Mouse (Mus musculus) cerebellum, postnatal 14 days (tissue): Measurements from ENCODE around the gene Entpd2.

ENCODE experiments used
- DNase-seq, 2 experiments: peaks; one replicate each; pipeline ENCODE4 v3.0.0; 2021; ENCODE audit warnings: mixed read lengths in 2 of 2

The Entpd2 gene

GRCm38 (mm10) chr2:25395721-25396596, at the start of gene Entpd2:
Entpd2 (plus strand) TSS chr2:25395874.
- peak in 1 of 2 experiments; percentile 50 for DNase-seq

- peak in 1 of 2 experiments; percentile 34 for DNase-seq
Measured at GRCm38 (mm10) chr2:25348162-25348561, 47.5 kb upstream of the Entpd2 start.

- no peak for DNase-seq
Measured at GRCm38 (mm10) chr2:25349499-25349898, 46.2 kb upstream of the Entpd2 start.

GRCm38 (mm10) chr2:25350701-25351100, 45.0 kb upstream of the Entpd2 start:
- DNase-seq: no peak

- no peak for DNase-seq
Measured at GRCm38 (mm10) chr2:25354211-25354610, 41.5 kb upstream of the Entpd2 start.

GRCm38 (mm10) chr2:25355419-25356066, 40.1 kb upstream of the Entpd2 start:
- DNase-seq: peak; percentile 32 to 33

- DNase-seq: peak; percentile 88 to 92
Measured at GRCm38 (mm10) chr2:25356208-25357079, 39.2 kb upstream of the Entpd2 start, which contains the start of gene Dpp7. Dpp7 (minus strand) TSS chr2:25356359.

- DNase-seq: no peak
Measured at GRCm38 (mm10) chr2:25359848-25360247, 35.8 kb upstream of the Entpd2 start.

GRCm38 (mm10) chr2:25363478-25364178, 32.0 kb upstream of the Entpd2 start:
- no peak for DNase-seq

GRCm38 (mm10) chr2:25364313-25364712, 31.4 kb upstream of the Entpd2 start:
- no peak for DNase-seq

GRCm38 (mm10) chr2:25364761-25365090, 30.9 kb upstream of the Entpd2 start:
- no peak for DNase-seq

GRCm38 (mm10) chr2:25365091-25365761, 30.4 kb upstream of the Entpd2 start, which contains the start of gene Uap1l1:
Uap1l1 (minus strand) TSS chr2:25365682.
- peak; percentile 44 to 59 for DNase-seq

GRCm38 (mm10) chr2:25369996-25370395, 25.7 kb upstream of the Entpd2 start:
- DNase-seq: no peak

GRCm38 (mm10) chr2:25371764-25372643, 23.7 kb upstream of the Entpd2 start, which contains the start of gene Sapcd2:
Sapcd2 (plus strand) TSS chr2:25372321.
- DNase-seq: peak; percentile 87 to 92

- DNase-seq: no peak
Measured at GRCm38 (mm10) chr2:25372644-25373391, 22.9 kb upstream of the Entpd2 start.

- DNase-seq: no peak
Measured at GRCm38 (mm10) chr2:25373431-25373830, 22.2 kb upstream of the Entpd2 start.

GRCm38 (mm10) chr2:25376589-25376988, 19.1 kb upstream of the Entpd2 start:
- peak; percentile 82 to 85 for DNase-seq

GRCm38 (mm10) chr2:25384492-25384891, 11.2 kb upstream of the Entpd2 start:
- DNase-seq: no peak

- DNase-seq: no peak
Measured at GRCm38 (mm10) chr2:25391266-25391665, 4.4 kb upstream of the Entpd2 start.
